Mouse (Mus musculus) yolk sac, embryonic 10.5 days (tissue): Measurements from ENCODE around the gene Plgrkt.

Source experiments
- DNase-seq: peaks from one replicate; pipeline ENCODE4 v3.0.0-alpha.2; 2017; ENCODE audit warnings: low spot score

Plgrkt gene

GRCm38 (mm10) chr19:29354895-29355877 lies 12.0 kb downstream of the Plgrkt start:
- peak; percentile 73 for DNase-seq

- DNase-seq = no peak
Measured at GRCm38 (mm10) chr19:29350991-29351390, 16.2 kb downstream of the Plgrkt start.

GRCm38 (mm10) chr19:29345636-29346035 lies 21.6 kb downstream of the Plgrkt start:
- no peak for DNase-seq

GRCm38 (mm10) chr19:29344868-29345267 lies 22.3 kb downstream of the Plgrkt start:
- no peak for DNase-seq

- no peak for DNase-seq
Measured at GRCm38 (mm10) chr19:29342281-29342680, 24.9 kb downstream of the Plgrkt start.

GRCm38 (mm10) chr19:29341029-29341428 lies 26.2 kb downstream of the Plgrkt start:
- DNase-seq = no peak

- no peak for DNase-seq
Measured at GRCm38 (mm10) chr19:29336624-29337023, 30.6 kb downstream of the Plgrkt start.

- peak; percentile 33 for DNase-seq
Measured at GRCm38 (mm10) chr19:29334068-29334745, 33.0 kb downstream of the Plgrkt start, which contains the start of gene Rln1. Gene Rln1 (minus strand): TSS chr19:29334670.

GRCm38 (mm10) chr19:29326822-29327552 lies 40.2 kb downstream of the Plgrkt start:
- no peak for DNase-seq

- no peak for DNase-seq
Measured at GRCm38 (mm10) chr19:29326396-29326795, 40.8 kb downstream of the Plgrkt start.

- DNase-seq = no peak
Measured at GRCm38 (mm10) chr19:29325852-29326180, 41.4 kb downstream of the Plgrkt start.

- peak; percentile 86 for DNase-seq
Measured at GRCm38 (mm10) chr19:29325053-29325851, 41.9 kb downstream of the Plgrkt start, which contains the start of gene Insl6. Gene Insl6 (minus strand): TSS chr19:29325356.

- no peak for DNase-seq
Measured at GRCm38 (mm10) chr19:29323416-29324049, 43.7 kb downstream of the Plgrkt start.

- no peak for DNase-seq
Measured at GRCm38 (mm10) chr19:29312661-29313060, 54.5 kb downstream of the Plgrkt start.

GRCm38 (mm10) chr19:29311791-29312190 lies 55.4 kb downstream of the Plgrkt start:
- no peak for DNase-seq

- DNase-seq = no peak
Measured at GRCm38 (mm10) chr19:29308832-29309231, 58.4 kb downstream of the Plgrkt start.

- DNase-seq = no peak
Measured at GRCm38 (mm10) chr19:29302119-29302518, 65.1 kb downstream of the Plgrkt start.

- no peak for DNase-seq
Measured at GRCm38 (mm10) chr19:29300919-29301318, 66.3 kb downstream of the Plgrkt start.
